Mouse (Mus musculus): ENCODE results near the gene Ampd1. TPM values are rescaled to one million over a fixed set of nuclear protein-coding genes. Genes with fewer than 3 reads are reported as not detected.

The Ampd1 gene
- total RNA-seq (2021) = not detected
- long read RNA-seq, experiment 1 = 0 reads
- long read RNA-seq, experiment 2 = 0 reads

DNA sequence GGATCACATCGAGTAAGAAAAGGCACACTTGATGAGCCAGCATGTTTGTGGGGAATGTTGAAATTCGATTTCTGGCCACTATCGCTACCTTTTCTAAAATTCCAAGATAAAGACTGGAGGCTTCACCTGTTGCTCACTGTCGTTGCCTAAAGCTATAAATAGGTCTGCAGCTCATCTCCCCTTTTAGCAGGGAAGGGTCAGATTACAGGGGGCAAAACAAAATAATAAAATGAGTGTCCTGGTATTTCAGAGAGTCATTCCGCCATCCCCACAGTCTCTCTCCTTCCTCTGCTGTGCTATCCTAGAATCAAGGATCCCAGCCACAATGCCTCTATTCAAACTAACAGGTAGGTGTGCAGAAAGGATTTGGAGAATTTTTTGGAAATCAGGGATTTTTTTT lies at the start of gene Ampd1:
Gene Ampd1, plus strand, starts transcription at position 244 of the 400 bp plus-strand sequence.
- intact Hi-C loops (cut with DNase I) = no loop called here
- DNase-seq (ENCODE audit: low spot score in 2 of 2) = no peak

DNA sequence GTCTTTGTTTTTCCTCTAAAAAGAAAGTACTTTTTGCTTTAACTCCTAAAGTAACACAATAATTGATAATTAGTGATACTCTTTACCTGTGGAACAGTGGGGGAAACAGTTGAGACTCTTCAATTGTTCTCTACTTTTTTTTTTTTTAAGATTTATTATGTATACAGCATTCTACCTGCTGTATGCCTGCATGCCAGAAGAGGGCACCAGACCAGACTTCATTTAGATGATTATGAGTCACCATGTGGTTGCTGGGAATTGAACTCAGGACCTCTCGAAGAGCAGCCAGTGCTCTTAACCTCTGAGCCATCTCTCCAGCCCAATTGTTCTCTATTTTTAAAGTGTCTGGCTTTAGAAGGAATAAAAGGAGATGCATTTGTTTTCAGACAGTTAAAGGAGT lies 47.6 kb upstream of the Ampd1 start:
- no peak for DNase-seq (ENCODE audit: low spot score in 2 of 2)
- intact Hi-C loops (cut with DNase I) = no loop called here

DNA sequence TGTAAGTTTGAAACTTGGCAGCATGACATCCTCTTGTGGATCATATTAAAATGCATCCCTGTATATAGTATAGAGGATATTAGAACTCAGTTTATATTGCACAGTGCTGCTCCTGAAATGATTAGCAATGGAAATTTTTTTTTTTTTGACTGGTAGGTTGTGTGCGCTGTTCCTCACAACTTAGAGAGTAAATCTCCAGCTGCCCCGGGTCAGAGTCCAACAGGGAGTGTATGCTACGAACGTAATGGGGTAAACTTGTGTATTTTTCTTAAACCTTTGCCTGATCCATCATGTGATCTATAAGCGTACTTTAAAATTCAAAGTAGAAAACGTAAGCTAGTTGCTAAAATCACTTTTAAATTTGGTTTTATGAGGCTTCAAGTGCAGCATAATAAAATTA lies 33.5 kb upstream of the Ampd1 start:
- intact Hi-C loops (cut with DNase I) = loop anchor here (10.0 kb wide), 1 partner anchor 715 kb away; no protein-coding TSS in a partner anchor
- DNase-seq (ENCODE audit: low spot score in 2 of 2) = no peak

DNA sequence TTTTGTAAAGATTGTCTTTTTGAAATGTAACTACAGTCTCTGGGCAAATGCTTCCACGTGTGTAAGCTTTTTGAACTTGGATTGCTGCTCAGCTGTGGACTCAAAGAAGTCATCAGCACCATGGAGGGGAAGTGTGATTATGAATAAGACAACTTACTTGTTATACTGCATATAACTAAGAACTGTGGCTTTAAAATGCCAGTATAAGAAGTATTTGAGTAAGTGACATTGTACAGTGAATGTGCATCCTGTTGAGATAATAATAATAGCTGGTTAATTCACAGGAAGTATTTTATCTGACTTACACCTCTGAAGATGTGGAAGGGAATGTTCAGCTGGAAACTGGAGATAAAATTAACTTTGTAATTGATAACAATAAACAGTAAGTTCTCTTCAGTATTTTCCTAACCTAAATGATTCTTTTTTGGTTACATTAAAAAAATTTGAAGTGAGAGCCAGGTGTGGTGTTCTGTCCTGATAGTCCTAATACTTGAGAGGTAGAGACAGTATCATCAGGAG lies 32.9 kb upstream of the Ampd1 start:
- DNase-seq (ENCODE audit: low spot score in 2 of 2) = no peak
- intact Hi-C loops (cut with DNase I) = loop anchor here (10.0 kb wide), 1 partner anchor 714 kb away; no protein-coding TSS in a partner anchor

DNA sequence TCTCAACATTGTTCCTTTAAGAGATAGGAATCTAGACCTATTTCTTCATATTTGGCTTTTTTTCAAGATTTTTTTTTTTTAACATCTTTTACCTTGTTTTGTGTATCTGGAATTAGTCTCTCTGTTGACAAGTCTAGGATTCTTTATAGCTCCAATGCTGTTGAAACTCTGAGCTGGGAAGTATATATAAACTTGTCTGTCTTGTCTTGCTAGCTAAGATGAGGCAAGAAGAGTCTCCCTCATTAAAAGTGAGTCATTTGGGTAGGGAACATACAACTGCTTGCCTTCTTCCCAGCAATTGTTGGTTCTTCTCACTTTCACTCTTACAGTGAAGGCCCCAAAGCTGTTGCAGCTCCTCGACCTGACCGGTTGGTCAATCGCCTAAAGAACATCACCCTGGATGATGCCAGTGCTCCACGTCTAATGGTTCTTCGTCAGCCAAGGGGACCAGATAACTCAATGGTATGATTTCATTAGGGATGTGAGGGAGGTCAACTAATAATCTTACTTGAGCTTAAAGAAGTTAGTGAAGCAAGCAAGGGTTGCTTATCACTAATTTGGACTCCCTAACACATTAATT lies 17.7 kb upstream of the Ampd1 start:
- intact Hi-C loops (cut with DNase I) = loop anchor here (10.0 kb wide), 1 partner anchor 299 kb away; no protein-coding TSS in a partner anchor
- no peak for DNase-seq (ENCODE audit: low spot score in 2 of 2)

DNA sequence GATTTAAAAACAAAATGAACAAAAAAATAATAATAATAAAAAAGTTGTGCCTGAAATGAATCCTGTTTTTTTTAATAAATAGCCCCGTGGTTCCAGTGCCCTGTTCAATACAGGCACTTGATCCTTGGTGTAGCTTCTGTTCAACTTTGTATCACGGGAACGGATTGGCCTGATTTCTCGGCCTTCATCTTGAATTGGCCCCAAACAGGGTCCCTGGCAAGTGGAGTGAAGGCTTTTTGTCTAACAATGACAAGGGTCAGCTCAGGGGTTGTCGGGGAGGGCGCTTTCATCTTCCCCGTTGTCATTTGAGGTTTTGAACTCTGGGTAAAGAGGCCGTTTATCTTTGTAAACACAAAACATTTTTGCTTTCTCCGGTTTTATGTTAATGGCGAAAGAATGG lies 16.1 kb upstream of the Ampd1 start:
- peak in 1 of 2 experiments; percentile 9 for DNase-seq (ENCODE audit: low spot score in 2 of 2)
- intact Hi-C loops (cut with DNase I) = loop anchor here (1.0 to 10.0 kb wide), 2 partner anchors 114 to 297 kb away; partner anchors contain the start of gene Bcas2

DNA sequence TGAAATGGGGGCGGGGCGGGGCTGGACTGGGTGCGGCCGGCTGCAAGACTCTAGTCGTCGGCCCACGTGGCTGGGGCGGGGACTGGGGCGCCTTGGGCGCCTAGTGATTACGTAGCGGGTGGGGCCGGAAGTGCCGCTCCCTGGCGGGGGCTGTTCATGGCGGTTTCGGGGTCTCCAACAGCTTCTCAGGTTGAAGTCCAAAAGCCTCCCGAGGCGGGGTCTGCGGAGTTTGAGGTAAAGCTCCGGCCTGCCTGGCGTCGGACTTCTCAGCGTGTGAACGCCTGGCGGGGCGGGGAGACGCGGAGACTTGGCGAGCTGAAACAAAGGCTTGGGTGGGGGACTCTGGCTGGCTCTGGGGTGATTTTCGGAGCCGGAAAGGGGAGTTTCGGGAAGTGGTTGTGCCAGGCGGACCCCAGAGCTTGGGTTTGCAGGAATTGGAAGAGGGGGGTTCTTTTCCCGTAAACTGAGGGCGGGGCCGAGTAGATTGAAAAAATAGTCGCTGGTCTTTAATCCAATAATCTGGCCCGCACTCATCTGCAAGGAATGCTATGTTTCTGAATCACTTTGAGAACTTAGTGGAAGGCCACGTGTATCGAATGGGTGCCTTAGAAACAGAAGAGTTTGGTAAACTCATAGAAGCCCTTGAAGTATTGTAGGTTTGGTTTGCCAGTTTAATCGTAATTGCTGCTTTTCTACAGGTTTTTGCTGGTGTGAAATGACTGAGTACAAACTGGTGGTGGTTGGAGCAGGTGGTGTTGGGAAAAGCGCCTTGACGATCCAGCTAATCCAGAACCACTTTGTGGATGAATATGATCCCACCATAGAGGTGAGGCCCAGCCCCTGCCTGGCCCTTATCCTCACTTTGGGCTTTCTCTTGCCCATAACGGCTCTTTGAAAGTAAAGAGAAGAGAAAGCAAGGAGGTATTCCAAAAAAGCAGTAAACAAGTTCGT lies 15.3 kb upstream of the Ampd1 start, which contains the start of gene Nras:
Gene Nras, plus strand, starts transcription at position 79 of the 951 bp plus-strand sequence.
- DNase-seq (ENCODE audit: low spot score in 2 of 2) = peak; percentile 91 to 93

DNA sequence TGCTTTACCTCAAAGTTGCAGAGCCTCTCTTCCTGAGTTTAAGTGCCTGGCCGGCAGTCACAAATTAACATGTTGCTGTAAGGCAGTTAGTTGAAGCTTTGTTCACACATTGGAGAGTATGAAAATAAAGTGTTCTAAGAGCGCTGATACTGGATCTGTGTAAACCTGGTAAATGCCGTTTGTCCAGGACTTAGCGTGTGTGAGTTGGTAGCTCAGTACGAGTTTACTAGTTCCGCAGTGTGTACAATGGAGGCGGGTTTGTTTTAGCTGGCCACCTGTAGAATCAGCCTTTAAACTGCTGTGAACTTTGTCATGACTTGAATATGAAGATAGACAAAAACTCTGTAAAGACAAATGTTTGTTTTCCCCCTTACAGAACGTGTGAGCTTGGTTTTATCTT lies 6.9 kb upstream of the Ampd1 start:
- DNase-seq (ENCODE audit: low spot score in 2 of 2) = no peak
- intact Hi-C loops (cut with DNase I) = no loop called here

More for the DNA sequence above, 15.3 kb upstream of the Ampd1 start, which contains the start of gene Nras:
- intact Hi-C loops (cut with DNase I) = loop anchor here (1.0 to 10.0 kb wide), 2 partner anchors 113 to 296 kb away; partner anchors contain the start of gene Bcas2

DNA sequence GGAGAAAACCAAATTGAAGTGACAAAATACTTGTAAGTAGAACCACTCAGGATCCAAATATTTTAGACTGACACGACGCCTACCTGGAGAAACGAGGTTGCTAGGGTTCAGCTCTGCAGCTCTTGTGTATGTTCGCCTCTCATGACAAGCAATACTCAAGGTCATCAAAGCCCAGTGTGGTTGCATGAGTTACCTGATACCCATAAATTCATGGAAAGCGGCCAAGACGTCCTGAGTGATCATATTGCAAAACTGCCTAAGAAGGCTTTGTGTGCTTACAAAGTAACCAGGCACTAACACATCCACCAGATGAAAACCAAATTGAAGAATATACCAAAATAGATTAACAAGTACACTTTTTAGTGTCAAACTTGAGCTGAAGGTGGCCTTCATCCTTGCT lies 4.8 kb upstream of the Ampd1 start:
- no peak for DNase-seq (ENCODE audit: low spot score in 2 of 2)
- intact Hi-C loops (cut with DNase I) = no loop called here

DNA sequence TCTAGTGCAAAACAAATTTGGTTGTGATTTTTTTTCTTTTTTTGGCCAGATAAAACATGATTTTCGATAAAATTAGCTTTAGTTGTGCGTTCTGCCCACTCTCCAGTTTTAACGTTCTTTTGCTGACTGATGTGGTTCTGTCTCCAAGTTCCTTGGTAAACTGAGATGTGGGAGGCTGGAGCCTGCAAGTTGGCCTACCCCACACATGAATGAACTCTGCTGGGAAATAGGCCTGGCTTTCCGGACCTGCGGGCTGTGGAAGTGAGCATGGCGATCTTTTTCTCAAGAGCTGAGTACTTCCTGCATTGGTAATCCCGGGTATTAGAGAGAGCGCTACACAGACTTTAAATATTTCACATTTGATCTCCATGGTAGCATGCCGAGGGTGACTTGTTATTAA lies 2.1 kb downstream of the Ampd1 start:
- no peak for DNase-seq (ENCODE audit: low spot score in 2 of 2)
- intact Hi-C loops (cut with DNase I) = no loop called here

DNA sequence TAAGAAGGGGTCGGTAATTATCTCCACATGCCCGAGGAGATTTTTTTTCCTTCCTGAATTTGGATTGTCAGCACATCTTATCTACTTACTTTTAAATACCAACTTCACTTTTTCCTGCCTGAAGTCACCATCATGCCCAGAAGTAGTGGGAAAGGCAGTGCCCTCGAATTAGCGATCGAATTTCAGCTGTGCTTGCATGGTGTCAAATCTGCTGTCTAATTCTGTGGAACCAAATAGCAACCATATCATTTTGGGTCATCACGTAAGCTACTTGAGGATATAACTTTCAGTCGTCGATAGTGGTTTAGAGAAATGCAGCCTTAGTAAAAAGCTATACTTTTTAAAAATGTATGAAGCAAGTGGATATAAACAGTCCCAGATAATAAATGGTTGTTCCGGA lies 2.7 kb downstream of the Ampd1 start:
- DNase-seq (ENCODE audit: low spot score in 2 of 2) = no peak
- intact Hi-C loops (cut with DNase I) = no loop called here

DNA sequence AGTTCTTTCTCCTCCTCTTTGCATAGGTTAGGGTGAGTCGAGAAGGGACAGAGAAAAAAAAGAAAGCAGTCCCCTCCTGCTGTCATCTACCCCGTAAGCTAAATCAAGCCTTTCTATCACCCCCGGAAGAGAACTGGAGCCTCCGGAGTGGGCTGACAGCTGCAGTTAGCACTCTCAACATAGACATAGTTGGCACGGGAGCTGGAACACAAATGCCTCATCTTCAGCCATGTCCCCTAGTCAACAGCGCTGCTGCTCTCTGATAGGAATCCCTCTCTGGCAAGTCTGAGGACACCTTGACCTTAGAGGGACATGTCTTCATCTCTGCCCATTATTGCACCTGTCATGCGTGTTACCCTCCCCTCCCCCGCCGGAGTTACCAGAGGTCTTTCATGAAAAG lies 5.5 kb downstream of the Ampd1 start:
- intact Hi-C loops (cut with DNase I) = no loop called here
- DNase-seq (ENCODE audit: low spot score in 2 of 2) = peak; percentile 49 to 59

DNA sequence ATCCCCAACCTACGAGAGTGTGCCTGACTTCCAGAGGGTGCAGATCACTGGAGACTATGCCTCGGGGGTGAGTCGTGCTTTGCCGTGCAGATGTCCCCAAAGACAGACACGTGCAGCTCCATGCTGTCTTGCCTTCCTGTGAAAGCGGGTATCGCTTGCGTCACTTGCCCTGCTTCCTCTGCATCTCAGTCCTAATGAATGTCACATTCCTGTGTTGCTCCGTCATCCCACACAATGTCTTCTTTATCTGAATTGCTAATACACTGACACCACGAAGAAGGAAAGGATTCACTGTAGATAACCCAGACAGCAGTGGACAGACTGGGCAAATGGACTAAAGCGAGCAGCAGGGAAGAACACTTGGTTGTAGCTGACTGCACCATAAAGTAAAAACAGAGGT lies 7.2 kb downstream of the Ampd1 start:
- no peak for DNase-seq (ENCODE audit: low spot score in 2 of 2)
- intact Hi-C loops (cut with DNase I) = no loop called here

DNA sequence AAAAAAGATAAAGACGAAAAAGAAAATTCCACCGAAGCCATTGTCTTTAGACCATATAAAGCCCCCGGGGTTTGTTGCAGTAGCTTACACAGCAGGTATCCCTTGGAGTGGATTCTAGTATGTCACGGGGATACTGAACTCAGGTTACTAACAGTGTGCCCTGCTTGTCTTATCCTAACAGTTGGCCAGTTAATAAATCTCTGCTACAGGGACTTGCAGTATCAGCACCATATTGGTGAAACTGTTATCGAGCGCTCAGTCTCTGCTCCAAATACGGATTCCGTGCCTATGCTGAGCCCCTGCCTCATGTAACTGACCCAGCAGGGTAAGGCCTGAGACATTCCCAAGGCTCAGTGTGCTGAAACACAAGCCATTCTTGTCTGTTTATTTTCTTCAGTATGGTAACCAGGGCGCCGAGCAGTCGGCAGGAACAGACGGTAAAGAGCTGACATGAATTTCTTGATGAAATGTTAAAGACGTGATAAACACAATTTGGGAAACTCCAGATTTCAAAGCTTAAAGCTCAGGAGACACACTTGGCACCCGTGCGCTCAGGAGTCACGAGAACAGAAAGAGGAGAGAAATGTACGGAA lies 8.1 kb downstream of the Ampd1 start:
- DNase-seq (ENCODE audit: low spot score in 2 of 2) = peak in 1 of 2 experiments; percentile 20
- intact Hi-C loops (cut with DNase I) = no loop called here

DNA sequence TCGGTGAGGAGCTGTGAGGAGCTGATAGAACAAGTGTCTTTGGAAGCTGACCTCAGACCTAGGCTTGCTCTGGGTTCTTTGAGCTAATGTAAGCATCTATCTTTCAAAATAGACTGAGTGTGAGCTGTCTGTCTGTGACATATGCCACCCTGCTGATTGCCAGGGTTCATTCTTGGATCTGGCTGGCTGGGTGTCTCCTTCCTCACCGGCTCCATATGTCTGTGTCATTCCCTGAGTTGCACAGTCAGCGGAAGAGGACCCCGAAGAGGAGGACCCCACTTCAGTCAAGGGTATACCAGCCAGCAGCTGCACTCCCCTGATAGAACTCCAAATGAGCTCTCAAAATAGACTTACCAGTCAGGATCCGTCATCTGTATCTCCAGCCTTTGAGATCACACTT lies 8.9 kb downstream of the Ampd1 start:
- DNase-seq (ENCODE audit: low spot score in 2 of 2) = no peak
- intact Hi-C loops (cut with DNase I) = no loop called here

DNA sequence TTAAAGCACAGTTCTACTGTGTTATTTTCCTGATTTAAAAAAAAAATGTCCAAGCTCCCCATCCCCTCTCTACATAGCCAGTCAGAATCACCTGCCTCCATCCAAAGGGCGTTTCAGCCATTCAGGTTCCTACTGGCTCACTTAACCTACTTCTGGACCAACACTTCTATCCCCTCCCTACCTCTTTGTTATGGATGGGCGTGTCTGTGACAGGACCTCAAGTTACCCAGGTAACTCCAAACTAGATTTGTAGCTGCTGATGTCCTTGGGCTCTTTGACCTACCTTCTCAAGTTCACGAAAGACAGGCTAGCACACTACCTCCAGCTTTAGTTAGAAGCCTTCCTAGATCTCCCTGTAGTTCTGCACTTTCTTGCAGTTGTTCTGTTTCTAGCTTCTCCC lies 12.2 kb downstream of the Ampd1 start:
- no peak for DNase-seq (ENCODE audit: low spot score in 2 of 2)
- intact Hi-C loops (cut with DNase I) = no loop called here

DNA sequence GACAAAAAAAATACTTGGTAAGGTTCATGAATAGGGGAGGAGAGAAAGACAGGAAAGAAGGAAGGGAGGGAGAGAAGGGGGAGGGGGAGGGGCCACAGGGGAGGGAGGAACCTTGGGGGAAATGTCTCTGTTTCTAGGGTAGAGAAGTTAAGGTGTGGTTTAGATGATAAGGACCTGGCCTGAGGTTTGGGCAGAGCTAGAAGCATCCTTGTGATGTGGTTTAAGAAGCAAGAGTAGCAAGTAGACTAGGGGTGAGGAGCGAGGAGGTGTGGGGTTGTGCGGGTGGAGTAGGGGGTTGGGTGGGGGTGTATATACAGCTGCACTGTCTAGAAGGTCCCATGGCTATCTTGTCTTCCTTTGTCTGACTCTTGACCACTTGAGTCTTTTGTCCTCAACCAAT lies 17.9 kb downstream of the Ampd1 start:
- no peak for DNase-seq (ENCODE audit: low spot score in 2 of 2)
- intact Hi-C loops (cut with DNase I) = no loop called here

DNA sequence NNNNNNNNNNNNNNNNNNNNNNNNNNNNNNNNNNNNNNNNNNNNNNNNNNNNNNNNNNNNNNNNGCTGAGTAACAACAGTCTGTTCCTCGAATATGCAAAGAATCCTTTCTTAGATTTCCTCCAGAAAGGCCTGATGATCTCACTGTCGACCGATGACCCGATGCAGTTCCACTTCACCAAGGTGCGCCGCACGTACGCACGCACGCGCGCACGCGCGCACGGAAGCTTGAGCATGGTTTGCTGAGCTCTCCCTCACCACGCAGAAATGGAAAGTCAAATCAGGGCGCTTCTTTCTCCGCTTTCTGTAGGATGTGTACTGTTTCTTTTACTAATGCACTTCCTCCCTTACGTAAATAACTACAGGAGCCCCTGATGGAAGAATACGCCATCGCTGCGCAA lies 24.8 kb downstream of the Ampd1 start:
- intact Hi-C loops (cut with DNase I) = no loop called here
- DNase-seq (ENCODE audit: low spot score in 2 of 2) = no peak

DNA sequence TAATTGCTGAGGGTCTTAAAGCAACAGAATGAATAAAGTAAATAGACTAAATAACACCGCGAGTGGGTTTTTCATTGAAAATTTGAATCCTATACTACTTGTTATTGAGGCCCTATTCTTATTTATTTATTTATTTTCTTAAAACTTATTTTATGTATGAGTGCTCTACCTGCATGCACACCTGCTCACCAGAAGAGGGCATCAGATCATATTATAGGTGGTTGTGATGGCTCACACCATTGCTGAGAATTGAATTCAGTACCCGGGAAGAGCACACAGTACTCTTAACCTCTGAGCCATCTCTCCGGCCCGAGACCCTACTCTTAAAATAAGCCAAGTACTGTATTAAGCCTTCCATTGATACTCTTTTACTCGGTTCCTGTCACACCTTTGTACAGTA lies 25.9 kb downstream of the Ampd1 start:
- intact Hi-C loops (cut with DNase I) = no loop called here
- DNase-seq (ENCODE audit: low spot score in 2 of 2) = no peak

DNA sequence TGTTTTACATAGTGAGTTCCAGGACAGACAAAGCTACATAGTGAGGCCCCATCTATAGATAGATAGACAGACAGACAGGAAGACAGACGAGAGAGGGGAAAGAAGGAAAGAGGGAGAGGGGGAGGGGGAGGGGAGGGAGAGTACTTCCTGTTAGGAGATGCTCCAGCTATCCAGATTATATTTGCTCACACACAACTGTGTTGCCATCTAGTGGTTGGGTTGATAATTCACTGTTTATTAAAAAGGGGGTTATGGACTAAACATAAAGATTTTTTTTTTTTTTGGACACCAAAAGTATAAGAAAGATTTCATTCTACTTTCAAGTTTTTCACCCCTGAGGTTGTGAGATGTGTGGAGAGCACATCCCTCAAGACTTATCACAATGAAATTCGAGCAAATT lies 26.9 kb downstream of the Ampd1 start:
- intact Hi-C loops (cut with DNase I) = no loop called here
- DNase-seq (ENCODE audit: low spot score in 2 of 2) = no peak

All from left cerebral cortex, postnatal 14 days (tissue).